Mouse (Mus musculus): ENCODE measurements at regions not wholly inside any gene's neighbourhood (a gene's known extent, or its start where the extent isn't known, plus 50 kb on each side); places are given as distances from the start of the nearest gene placed in this dataset.

DNA sequence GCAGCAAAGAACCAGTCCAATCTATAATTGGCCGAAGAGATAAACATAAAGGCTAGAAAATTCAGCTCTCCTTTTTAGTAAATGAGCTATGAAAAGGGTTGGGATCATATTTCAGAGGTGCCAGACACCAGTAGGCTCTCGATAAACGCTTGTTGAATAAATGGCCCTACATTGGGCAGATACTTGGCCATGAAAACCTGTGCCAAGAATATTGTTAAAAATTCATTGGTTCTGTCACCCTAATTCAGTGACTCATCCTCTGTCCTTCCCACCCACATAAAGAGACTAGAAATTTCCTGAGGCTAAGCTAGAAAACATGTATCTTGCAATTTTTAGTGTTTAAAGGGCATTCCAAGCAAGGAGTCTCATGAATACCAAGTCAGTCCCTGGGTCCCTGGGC lies 224.3 kb upstream of the Spaca1 start:
- H3K4me1 ChIP-seq (ENCODE audit: control insufficient read depth in 1 of 2, insufficient read depth in 2 of 2): no peaks in the 10 kb centered on the region
- no peaks in the 10 kb centered on the region for H3K27me3 ChIP-seq (replicated peaks)
- dilution Hi-C loops (cut with MboI; ENCODE audit: extremely low pct_ligation_motif_present, extremely low pct_unique_long_range_greater_than_20kb, low sequenced_read_pairs): no loop called here
- H3K4me2 ChIP-seq (ENCODE audit: insufficient read depth, low read depth, poor library complexity, severe bottlenecking): no peak overlapping the region
- H3K27ac ChIP-seq (ENCODE audit: insufficient read depth, low read depth): no peak overlapping the region
- H3K36me3 ChIP-seq (replicated peaks in 1 of 2; ENCODE audit: control insufficient read depth in 1 of 2, insufficient read depth in 1 of 2, low read length in 1 of 2): no peaks in the 10 kb centered on the region
- H3K4me3 ChIP-seq (replicated peaks in 1 of 3; ENCODE audit: low read depth in 2 of 3, low read length in 2 of 3, poor library complexity in 1 of 3): no peak overlapping the region
- in situ Hi-C loops (cut with MboI; ENCODE audit: low pct_ligation_motif_present, low pct_unique_long_range_greater_than_20kb, low sequenced_read_pairs): no loop called here
- TF ChIP-seq MEF2A (IDR thresholded peaks at IDR 0.05; ENCODE audit: borderline replicate concordance, low read depth, low read length): no peak
- DNase-seq (ENCODE audit: extremely low read depth): no peak
- no peak overlapping the region for H3K9ac ChIP-seq (ENCODE audit: insufficient read depth, low read depth)
- no peaks in the 10 kb centered on the region for H3K79me2 ChIP-seq (replicated peaks; ENCODE audit: control insufficient read depth, extremely low read depth, insufficient read depth, poor library complexity, severe bottlenecking)
- H3K9me3 ChIP-seq (replicated peaks; ENCODE audit: low read length): no peaks in the 10 kb centered on the region

GRCm38 (mm10) chr4:34275372-34275771 lies 225.4 kb upstream of the Spaca1 start:
- no peak for DNase-seq (ENCODE audit: extremely low read depth)
- no peak overlapping the region for H3K27ac ChIP-seq (ENCODE audit: insufficient read depth, low read depth)
- H3K27me3 ChIP-seq (replicated peaks): no peaks in the 10 kb centered on the region
- no peak overlapping the region for H3K4me3 ChIP-seq (replicated peaks in 1 of 3; ENCODE audit: low read depth in 2 of 3, low read length in 2 of 3, poor library complexity in 1 of 3)
- H3K4me1 ChIP-seq (ENCODE audit: control insufficient read depth in 1 of 2, insufficient read depth in 2 of 2): no peaks in the 10 kb centered on the region
- H3K79me2 ChIP-seq (replicated peaks; ENCODE audit: control insufficient read depth, extremely low read depth, insufficient read depth, poor library complexity, severe bottlenecking): no peaks in the 10 kb centered on the region
- dilution Hi-C loops (cut with MboI; ENCODE audit: extremely low pct_ligation_motif_present, extremely low pct_unique_long_range_greater_than_20kb, low sequenced_read_pairs): no loop called here
- H3K9ac ChIP-seq (ENCODE audit: insufficient read depth, low read depth): no peak overlapping the region
- no peak overlapping the region for H3K4me2 ChIP-seq (ENCODE audit: insufficient read depth, low read depth, poor library complexity, severe bottlenecking)
- in situ Hi-C loops (cut with MboI; ENCODE audit: low pct_ligation_motif_present, low pct_unique_long_range_greater_than_20kb, low sequenced_read_pairs): no loop called here
- H3K36me3 ChIP-seq (replicated peaks in 1 of 2; ENCODE audit: control insufficient read depth in 1 of 2, insufficient read depth in 1 of 2, low read length in 1 of 2): no peaks in the 10 kb centered on the region
- TF ChIP-seq JUND (conservative IDR thresholded peaks at IDR 0.05; ENCODE audit: low read depth, low read length) (no peak), MAZ (IDR thresholded peaks at IDR 0.05; ENCODE audit: low read depth, low read length) (no peak), PAX5 (IDR thresholded peaks at IDR 0.05; ENCODE audit: low read length) (no peak), ZMIZ1 (IDR thresholded peaks at IDR 0.05; ENCODE audit: low read depth, low read length) (no peak), MXI1 (IDR thresholded peaks at IDR 0.05; ENCODE audit: low read depth, low read length) (no peak), NRF1 (IDR thresholded peaks at IDR 0.05; ENCODE audit: low read depth, low read length) (no peak), EP300 (IDR thresholded peaks at IDR 0.05; ENCODE audit: low read length) (no peak), POLR2A (IDR thresholded peaks at IDR 0.05; ENCODE audit: low read depth, low read length) (no peak), RCOR1 (conservative IDR thresholded peaks at IDR 0.05; ENCODE audit: low read depth, low read length) (no peak), ZKSCAN1 (IDR thresholded peaks at IDR 0.05; ENCODE audit: borderline replicate concordance, low read depth, low read length) (no peak), NELFE (IDR thresholded peaks at IDR 0.05; ENCODE audit: low read depth, low read length) (no peak), ZC3H11A (IDR thresholded peaks at IDR 0.05; ENCODE audit: low read depth, low read length) (no peak), CTCF (conservative IDR thresholded peaks at IDR 0.05 in 1 of 2, IDR thresholded peaks at IDR 0.05 in 1 of 2; ENCODE audit: low read depth in 2 of 2, low read length in 2 of 2) (no peak), JUN (IDR thresholded peaks at IDR 0.05; ENCODE audit: insufficient read depth, low read depth, low read length) (no peak), HCFC1 (IDR thresholded peaks at IDR 0.05; ENCODE audit: low read depth, low read length) (no peak), UBTF (IDR thresholded peaks at IDR 0.05; ENCODE audit: low read depth, low read length) (no peak), E2F4 (IDR thresholded peaks at IDR 0.05; ENCODE audit: insufficient replicate concordance, low read depth, low read length) (no peak), USF2 (conservative IDR thresholded peaks at IDR 0.05; ENCODE audit: low read depth, low read length) (no peak), CHD2 (IDR thresholded peaks at IDR 0.05; ENCODE audit: low read length) (no peak)
- H3K9me3 ChIP-seq (replicated peaks; ENCODE audit: low read length): no peaks in the 10 kb centered on the region

All from CH12.LX (cell line).